Mouse (Mus musculus) left cerebral cortex, postnatal 25 days (tissue): ENCODE measurements at regions not wholly inside any gene's neighbourhood (a gene's known extent, or its start where the extent isn't known, plus 50 kb on each side); places are given as distances from the start of the nearest gene placed in this dataset.

Experiments used
- DNase-seq, 2 experiments: peaks; one replicate each; pipeline ENCODE4 v3.0.0; 2022; ENCODE audit warnings: low spot score in 2 of 2, mixed read lengths in 1 of 2
- intact Hi-C: fragments of 180-260 bp; cut with DNase I; formaldehyde crosslinking; loops from one replicate; pipeline ENCODE4 v1.15.1; 2025

DNA sequence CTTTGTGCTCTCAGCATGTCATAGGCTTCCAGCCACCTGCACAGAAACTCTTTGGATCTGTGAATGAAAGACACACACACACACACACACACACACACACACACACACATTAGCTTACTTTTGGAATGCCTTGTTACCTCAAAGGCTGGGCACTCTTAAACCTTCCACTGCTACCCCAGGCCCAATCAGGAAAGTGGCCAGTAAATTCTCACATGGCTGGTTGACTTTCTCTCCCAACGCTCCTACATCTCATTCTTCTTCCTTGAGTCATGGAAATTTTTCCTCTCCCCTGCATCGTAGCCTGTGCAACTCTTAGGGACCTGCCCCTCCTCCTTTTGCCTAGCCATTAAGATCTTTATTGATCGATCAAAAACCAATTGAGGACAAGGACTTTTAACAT lies 465.3 kb upstream of the Cpeb2 start:
- intact Hi-C loops = no loop called here
- no peak for DNase-seq

- DNase-seq = peak; percentile 4 to 11
- intact Hi-C loops = no loop called here
Measured at GRCm38 (mm10) chr5:42777120-42777910, 455.7 kb upstream of the Cpeb2 start.

GRCm38 (mm10) chr5:42805958-42806357 lies 427.0 kb upstream of the Cpeb2 start:
- peak; percentile 7 to 73 for DNase-seq
- intact Hi-C loops = loop anchor here (5.0 kb wide), 1 partner anchor 534 kb away; no protein-coding TSS in a partner anchor
